Mouse (Mus musculus): ENCODE measurements at regions not wholly inside any gene's neighbourhood (a gene's known extent, or its start where the extent isn't known, plus 50 kb on each side); places are given as distances from the start of the nearest gene placed in this dataset.
A peak's percentile ranks its signal among the peaks of the same experiment; 100 is the strongest.

- H3K9me3 ChIP-seq (ENCODE audit: control insufficient read depth, low read length) = no peaks in the 10 kb centered on the region
- no peaks in the 10 kb centered on the region for H3K36me3 ChIP-seq (ENCODE audit: control insufficient read depth, insufficient read depth, low read length)
- H3K4me2 ChIP-seq = no peak overlapping the region
- no peak overlapping the region for H3K4me3 ChIP-seq (ENCODE audit: low read depth, low read length)
- DNase-seq (ENCODE audit: low spot score) = no peak
- H3K27ac ChIP-seq (ENCODE audit: low read depth, low read length) = no peak overlapping the region
- ATAC-seq (replicated peaks; ENCODE audit: low FRiP score) = no peak
- no peaks in the 10 kb centered on the region for H3K27me3 ChIP-seq (replicated peaks; ENCODE audit: control insufficient read depth, insufficient read depth, low read length)
- no peaks in the 10 kb centered on the region for H3K4me1 ChIP-seq (replicated peaks; ENCODE audit: control insufficient read depth, insufficient read depth, low read length)
- no peak overlapping the region for H3K9ac ChIP-seq (ENCODE audit: low read depth, low read length)
Observed at GRCm38 (mm10) chr5:62545785-62546184, 220.2 kb downstream of the Arap2 start.

- WGBS = 80% methylated on average over 2 of the region's 2 CpGs
- Histone ChIP-seq H3K9me3 (ENCODE audit: control insufficient read depth, low read length) (no peaks in the 10 kb centered on the region), H3K9ac (ENCODE audit: low read depth, low read length) (no peak overlapping the region), H3K36me3 (ENCODE audit: control insufficient read depth, insufficient read depth, low read length) (no peaks in the 10 kb centered on the region), H3K27me3 (replicated peaks; ENCODE audit: control insufficient read depth, insufficient read depth, low read length) (no peaks in the 10 kb centered on the region), H3K27ac (ENCODE audit: low read depth, low read length) (no peak overlapping the region), H3K4me3 (ENCODE audit: low read depth, low read length) (no peak overlapping the region), H3K4me2 (no peak overlapping the region), H3K4me1 (replicated peaks; ENCODE audit: control insufficient read depth, insufficient read depth, low read length) (no peaks in the 10 kb centered on the region)
- ATAC-seq (replicated peaks; ENCODE audit: low FRiP score) = no peak
- DNase-seq (ENCODE audit: low spot score) = no peak
Observed at GRCm38 (mm10) chr5:62539304-62539703, 226.7 kb downstream of the Arap2 start.

GRCm38 (mm10) chr5:62511827-62512226 is 254.1 kb downstream of the Arap2 start:
- H3K27ac ChIP-seq (ENCODE audit: low read depth, low read length) = no peak overlapping the region
- DNase-seq (ENCODE audit: low spot score) (no peak), ATAC-seq (replicated peaks; ENCODE audit: low FRiP score) (no peak)
- H3K9me3 ChIP-seq (ENCODE audit: control insufficient read depth, low read length) = no peaks in the 10 kb centered on the region
- no peak overlapping the region for H3K4me3 ChIP-seq (ENCODE audit: low read depth, low read length)
- H3K27me3 ChIP-seq (replicated peaks; ENCODE audit: control insufficient read depth, insufficient read depth, low read length) = no peaks in the 10 kb centered on the region
- H3K9ac ChIP-seq (ENCODE audit: low read depth, low read length) = no peak overlapping the region
- no peaks in the 10 kb centered on the region for H3K4me1 ChIP-seq (replicated peaks; ENCODE audit: control insufficient read depth, insufficient read depth, low read length)
- WGBS = 70% methylated on average over 1 of the region's 1 CpGs
- no peak overlapping the region for H3K4me2 ChIP-seq
- no peaks in the 10 kb centered on the region for H3K36me3 ChIP-seq (ENCODE audit: control insufficient read depth, insufficient read depth, low read length)

- Histone ChIP-seq H3K36me3 (ENCODE audit: control insufficient read depth, insufficient read depth, low read length) (no peaks in the 10 kb centered on the region), H3K4me2 (no peak overlapping the region), H3K9me3 (ENCODE audit: control insufficient read depth, low read length) (no peaks in the 10 kb centered on the region), H3K4me3 (ENCODE audit: low read depth, low read length) (no peak overlapping the region), H3K9ac (ENCODE audit: low read depth, low read length) (no peak overlapping the region), H3K27me3 (replicated peaks; ENCODE audit: control insufficient read depth, insufficient read depth, low read length) (no peaks in the 10 kb centered on the region), H3K4me1 (replicated peaks; ENCODE audit: control insufficient read depth, insufficient read depth, low read length) (no peaks in the 10 kb centered on the region), H3K27ac (ENCODE audit: low read depth, low read length) (no peak overlapping the region)
- peak; percentile 31 for DNase-seq (ENCODE audit: low spot score)
- 36% methylated on average over 5 of the region's 5 CpGs for WGBS
- ATAC-seq (replicated peaks; ENCODE audit: low FRiP score) = no peak
Observed at GRCm38 (mm10) chr5:62483521-62483920, 282.4 kb downstream of the Arap2 start.

- H3K4me1 ChIP-seq (replicated peaks; ENCODE audit: control insufficient read depth, insufficient read depth, low read length) = no peaks in the 10 kb centered on the region
- H3K9me3 ChIP-seq (ENCODE audit: control insufficient read depth, low read length) = no peaks in the 10 kb centered on the region
- ATAC-seq (replicated peaks; ENCODE audit: low FRiP score) = no peak
- no peak overlapping the region for H3K27ac ChIP-seq (ENCODE audit: low read depth, low read length)
- H3K36me3 ChIP-seq (ENCODE audit: control insufficient read depth, insufficient read depth, low read length) = no peaks in the 10 kb centered on the region
- WGBS = 19% methylated on average over 1 of the region's 1 CpGs
- no peak overlapping the region for H3K9ac ChIP-seq (ENCODE audit: low read depth, low read length)
- H3K27me3 ChIP-seq (replicated peaks; ENCODE audit: control insufficient read depth, insufficient read depth, low read length) = no peaks in the 10 kb centered on the region
- no peak overlapping the region for H3K4me3 ChIP-seq (ENCODE audit: low read depth, low read length)
- no peak for DNase-seq (ENCODE audit: low spot score)
- H3K4me2 ChIP-seq = no peak overlapping the region
Observed at GRCm38 (mm10) chr5:62480967-62481366, 285.0 kb downstream of the Arap2 start.

GRCm38 (mm10) chr5:62473412-62473811 is 292.5 kb downstream of the Arap2 start:
- H3K4me2 ChIP-seq = no peak overlapping the region
- no peaks in the 10 kb centered on the region for H3K4me1 ChIP-seq (replicated peaks; ENCODE audit: control insufficient read depth, insufficient read depth, low read length)
- ATAC-seq (replicated peaks; ENCODE audit: low FRiP score) (no peak), DNase-seq (ENCODE audit: low spot score) (no peak)
- no peaks in the 10 kb centered on the region for H3K9me3 ChIP-seq (ENCODE audit: control insufficient read depth, low read length)
- no peak overlapping the region for H3K27ac ChIP-seq (ENCODE audit: low read depth, low read length)
- no peak overlapping the region for H3K9ac ChIP-seq (ENCODE audit: low read depth, low read length)
- 79% methylated on average over 3 of the region's 3 CpGs for WGBS
- H3K4me3 ChIP-seq (ENCODE audit: low read depth, low read length) = no peak overlapping the region
- no peaks in the 10 kb centered on the region for H3K27me3 ChIP-seq (replicated peaks; ENCODE audit: control insufficient read depth, insufficient read depth, low read length)
- H3K36me3 ChIP-seq (ENCODE audit: control insufficient read depth, insufficient read depth, low read length) = no peaks in the 10 kb centered on the region

GRCm38 (mm10) chr5:62466802-62467201 is 299.2 kb downstream of the Arap2 start:
- no peaks in the 10 kb centered on the region for H3K27me3 ChIP-seq (replicated peaks; ENCODE audit: control insufficient read depth, insufficient read depth, low read length)
- H3K4me3 ChIP-seq (ENCODE audit: low read depth, low read length) = no peak overlapping the region
- no peak overlapping the region for H3K27ac ChIP-seq (ENCODE audit: low read depth, low read length)
- H3K36me3 ChIP-seq (ENCODE audit: control insufficient read depth, insufficient read depth, low read length) = no peaks in the 10 kb centered on the region
- no peaks in the 10 kb centered on the region for H3K9me3 ChIP-seq (ENCODE audit: control insufficient read depth, low read length)
- no peak overlapping the region for H3K4me2 ChIP-seq
- H3K4me1 ChIP-seq (replicated peaks; ENCODE audit: control insufficient read depth, insufficient read depth, low read length) = no peaks in the 10 kb centered on the region
- 67% methylated on average over 1 of the region's 1 CpGs for WGBS
- DNase-seq (ENCODE audit: low spot score) = no peak
- no peak overlapping the region for H3K9ac ChIP-seq (ENCODE audit: low read depth, low read length)
- no peak for ATAC-seq (replicated peaks; ENCODE audit: low FRiP score)

GRCm38 (mm10) chr5:62462574-62462973 is 303.4 kb downstream of the Arap2 start:
- Histone ChIP-seq H3K36me3 (ENCODE audit: control insufficient read depth, insufficient read depth, low read length) (no peaks in the 10 kb centered on the region), H3K4me3 (ENCODE audit: low read depth, low read length) (no peak overlapping the region), H3K9me3 (ENCODE audit: control insufficient read depth, low read length) (no peaks in the 10 kb centered on the region), H3K27ac (ENCODE audit: low read depth, low read length) (no peak overlapping the region), H3K27me3 (replicated peaks; ENCODE audit: control insufficient read depth, insufficient read depth, low read length) (no peaks in the 10 kb centered on the region), H3K4me1 (replicated peaks; ENCODE audit: control insufficient read depth, insufficient read depth, low read length) (no peaks in the 10 kb centered on the region), H3K9ac (ENCODE audit: low read depth, low read length) (no peak overlapping the region), H3K4me2 (no peak overlapping the region)
- DNase-seq (ENCODE audit: low spot score) = no peak
- 61% methylated on average over 2 of the region's 2 CpGs for WGBS
- ATAC-seq (replicated peaks; ENCODE audit: low FRiP score) = peak; percentile 56; the same call in 1 of the 2 replicates

Measured in liver, embryonic 11.5 days (tissue).